ENCODE assay signal across 11 mouse cellular contexts in genomic region chr3:21809769-21810470, GRCm38 (mm10).
DNase-seq lines count a peak whose midpoint lies in the region; ATAC-seq and TF ChIP-seq lines count a peak whose summit lies in the region.
"Had no signal": no experiment of that assay in that cellular context is flagged by ENCODE, and none has a peak within 500 bp of the region (broad histone marks: within the 10 kb centered on the region; RNA-seq: fewer than 3 reads in every experiment).

No protein-coding gene starts in this region.

- 1% methylated on average over 2 of the region's 2 CpGs for WGBS in embryonic facial prominence, embryonic 12.5 days
- WGBS in hindbrain, embryonic 16.5 days: 5% methylated on average over 2 of the region's 2 CpGs
- WGBS in midbrain, postnatal 0 days: 0% methylated on average over 2 of the region's 2 CpGs

- no peaks in the 10 kb centered on the region for H3K27me3 ChIP-seq in embryonic facial prominence, embryonic 12.5 days
- H3K27me3 ChIP-seq in hindbrain, embryonic 16.5 days (replicated peaks; ENCODE audit: control insufficient read depth, insufficient read depth, low read length): no peaks in the 10 kb centered on the region
- no peaks in the 10 kb centered on the region for H3K27me3 ChIP-seq in midbrain, postnatal 0 days (ENCODE audit: insufficient read depth, low read length)
- H3K27me3 ChIP-seq: liver, embryonic 15.5 days had no signal

- no peak overlapping the region for H3K4me2 ChIP-seq in embryonic facial prominence, embryonic 12.5 days (replicated peaks)
- no peak overlapping the region for H3K4me2 ChIP-seq in hindbrain, embryonic 16.5 days (ENCODE audit: low read length)
- no peak overlapping the region for H3K4me2 ChIP-seq in midbrain, postnatal 0 days (ENCODE audit: low read depth, low read length, poor library complexity, severe bottlenecking)
- H3K4me2 ChIP-seq: liver, embryonic 15.5 days had no signal

- no peak overlapping the region for H3K9ac ChIP-seq in embryonic facial prominence, embryonic 12.5 days
- H3K9ac ChIP-seq in hindbrain, embryonic 16.5 days (ENCODE audit: low read depth, low read length): no peak overlapping the region
- no peak overlapping the region for H3K9ac ChIP-seq in midbrain, postnatal 0 days (replicated peaks; ENCODE audit: low read length, poor library complexity, severe bottlenecking)
- H3K9ac ChIP-seq: liver, embryonic 15.5 days had no signal

- no peaks in the 10 kb centered on the region for H3K36me3 ChIP-seq in embryonic facial prominence, embryonic 12.5 days
- no peaks in the 10 kb centered on the region for H3K36me3 ChIP-seq in hindbrain, embryonic 16.5 days (ENCODE audit: control insufficient read depth, insufficient read depth, low read length)
- H3K36me3 ChIP-seq in midbrain, postnatal 0 days (ENCODE audit: insufficient read depth, low read length): no peaks in the 10 kb centered on the region
- H3K36me3 ChIP-seq: liver, embryonic 15.5 days had no signal

- no peak for TF ChIP-seq CTCF in midbrain, postnatal 0 days (IDR thresholded peaks at IDR 0.05)

- peaks cover 15% of the 10 kb centered on the region for H3K4me1 ChIP-seq in embryonic facial prominence, embryonic 12.5 days
- H3K4me1 ChIP-seq in hindbrain, embryonic 16.5 days (ENCODE audit: control insufficient read depth, insufficient read depth, low read depth, low read length): peaks cover 7% of the 10 kb centered on the region
- H3K4me1 ChIP-seq in midbrain, postnatal 0 days (ENCODE audit: insufficient read depth, low read length): peaks cover 8% of the 10 kb centered on the region
- H3K4me1 ChIP-seq: liver, embryonic 15.5 days had no signal

- peak; percentile 30 for DNase-seq in R1 (ENCODE audit: low read depth, low spot score)
- DNase-seq in midbrain, postnatal 0 days (ENCODE audit: low spot score): peak; percentile 79
- DNase-seq in adrenal gland, postnatal 10 days: no peak
- no peak for DNase-seq in cerebellum, adult 9-11 months
- DNase-seq in adrenal gland, adult (ENCODE audit: inconsistent age in 2 of 2, low spot score in 1 of 2): no peak
- DNase-seq: cerebellum, adult 2 months; kidney, postnatal 10 days had no signal

- no peak overlapping the region for H3K4me3 ChIP-seq in embryonic facial prominence, embryonic 12.5 days
- no peak overlapping the region for H3K4me3 ChIP-seq in hindbrain, embryonic 16.5 days (ENCODE audit: low read length)
- no peak overlapping the region for H3K4me3 ChIP-seq in midbrain, postnatal 0 days (ENCODE audit: low read depth, low read length)
- H3K4me3 ChIP-seq: liver, embryonic 15.5 days had no signal

- no peak for ATAC-seq in embryonic facial prominence, embryonic 12.5 days (ENCODE audit: insufficient number of reproducible peaks, insufficient read depth, low FRiP score, low TSS enrichment)
- peak; percentile 91 for ATAC-seq in hindbrain, embryonic 16.5 days
- ATAC-seq in midbrain, postnatal 0 days (ENCODE audit: low FRiP score): peak; percentile 90
- no peak for ATAC-seq in inflammation-experienced regulatory T-cells, adult 6 months

- peak overlapping the region; percentile 54; the same call in 1 of the 2 replicates for H3K27ac ChIP-seq in embryonic facial prominence, embryonic 12.5 days
- peak overlapping the region; percentile 2 for H3K27ac ChIP-seq in hindbrain, embryonic 16.5 days (ENCODE audit: low read depth, low read length)
- H3K27ac ChIP-seq in midbrain, postnatal 0 days (ENCODE audit: low read depth, low read length): peak overlapping the region; percentile 43; the same call in 1 of the 2 replicates
- H3K27ac ChIP-seq: liver, embryonic 15.5 days had no signal

- H3K9me3 ChIP-seq in embryonic facial prominence, embryonic 12.5 days: no peaks in the 10 kb centered on the region
- no peaks in the 10 kb centered on the region for H3K9me3 ChIP-seq in hindbrain, embryonic 16.5 days (ENCODE audit: control insufficient read depth, low read length)
- no peaks in the 10 kb centered on the region for H3K9me3 ChIP-seq in midbrain, postnatal 0 days (ENCODE audit: low read length)
- H3K9me3 ChIP-seq: liver, embryonic 15.5 days had no signal

Comparison
In these comparisons a context has a peak if more than half of its experiments do, and no peak if none do; other contexts are left out.
1. DNase-seq: peak in R1 (single experiment) and midbrain, postnatal 0 days (single experiment); none in adrenal gland, postnatal 10 days (single experiment), cerebellum, adult 9-11 months (single experiment) and adrenal gland, adult (0 of 2).
2. ATAC-seq: peak in hindbrain, embryonic 16.5 days (single experiment) and midbrain, postnatal 0 days (single experiment); none in embryonic facial prominence, embryonic 12.5 days (single experiment) and inflammation-experienced regulatory T-cells, adult 6 months (single experiment).
3. H3K27ac ChIP-seq: peak in every context shown above with its lines; median percentile 54 in embryonic facial prominence, embryonic 12.5 days; 43 in midbrain, postnatal 0 days; 2 in hindbrain, embryonic 16.5 days.